Mouse (Mus musculus): ENCODE data around the gene Cmc1.

The Cmc1 gene

DNA sequence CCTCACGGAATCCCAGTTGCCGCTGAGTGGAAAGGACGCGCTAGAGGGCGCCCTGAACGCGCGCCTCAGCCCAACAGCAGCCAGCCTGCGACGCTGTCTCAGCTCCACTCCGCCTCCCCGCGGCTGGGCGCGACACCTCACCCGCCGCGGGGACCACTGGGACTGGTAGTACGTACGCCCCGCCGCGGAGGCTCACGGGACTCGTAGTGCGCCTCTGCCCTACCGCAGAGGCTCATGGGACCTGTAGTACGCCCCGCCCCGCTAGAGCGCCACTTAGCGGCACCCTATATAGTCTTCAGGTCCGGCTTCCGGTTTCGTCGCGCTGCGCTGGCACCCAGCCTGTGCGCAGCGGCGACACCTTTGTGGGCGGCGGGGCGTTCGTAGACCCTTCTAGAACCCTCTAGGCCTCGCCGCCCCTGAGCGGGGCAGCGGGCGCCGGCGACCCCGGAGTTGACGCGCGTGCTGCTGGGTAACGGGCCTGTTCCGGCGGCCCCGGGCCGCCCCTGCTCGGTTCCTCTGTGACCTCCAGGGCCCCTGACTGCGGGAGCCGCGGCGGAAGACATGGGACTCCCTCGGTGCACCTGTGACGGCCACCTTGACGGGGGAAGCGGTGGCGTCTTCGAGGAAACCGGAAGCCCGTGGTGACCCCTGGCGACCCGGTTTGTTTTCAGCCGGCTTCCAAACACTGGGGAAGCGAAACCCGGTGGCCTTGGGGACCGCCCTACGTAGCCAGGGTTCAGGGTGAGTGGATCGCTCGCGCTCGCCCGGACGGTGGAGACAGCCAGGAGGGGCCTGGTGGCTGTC is 109.6 kb downstream of the Cmc1 start, which contains the start of gene Azi2:
Gene Azi2, plus strand, starts transcription at position 282 of the 804 bp plus-strand sequence.
- peak; percentile 54 for DNase-seq (ENCODE audit: extremely low read depth, low read depth, low spot score)

DNA sequence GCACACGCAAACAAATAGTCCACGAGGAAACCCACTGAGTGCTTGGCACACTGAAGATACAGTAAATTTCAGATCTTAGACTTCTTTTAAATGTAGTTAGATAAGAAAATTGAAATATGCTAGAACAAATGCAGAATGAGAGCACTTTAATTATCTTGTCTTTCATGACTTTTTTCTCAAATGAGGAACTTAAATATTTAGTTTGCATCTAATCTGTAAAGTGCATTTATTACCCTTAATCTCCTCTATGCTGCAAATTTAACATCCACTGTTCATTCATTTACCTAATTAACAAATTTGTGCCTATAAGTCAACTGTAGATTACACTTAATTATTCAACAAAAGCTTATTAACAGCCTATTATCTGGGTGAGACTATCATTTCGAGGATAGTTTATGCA is 115.0 kb downstream of the Cmc1 start:
- DNase-seq (ENCODE audit: extremely low read depth, low read depth, low spot score), result no peak

GRCm38 (mm10) chr9:118031694-118032093 is 118.3 kb downstream of the Cmc1 start:
- DNase-seq (ENCODE audit: extremely low read depth, low read depth, low spot score), result no peak

DNA sequence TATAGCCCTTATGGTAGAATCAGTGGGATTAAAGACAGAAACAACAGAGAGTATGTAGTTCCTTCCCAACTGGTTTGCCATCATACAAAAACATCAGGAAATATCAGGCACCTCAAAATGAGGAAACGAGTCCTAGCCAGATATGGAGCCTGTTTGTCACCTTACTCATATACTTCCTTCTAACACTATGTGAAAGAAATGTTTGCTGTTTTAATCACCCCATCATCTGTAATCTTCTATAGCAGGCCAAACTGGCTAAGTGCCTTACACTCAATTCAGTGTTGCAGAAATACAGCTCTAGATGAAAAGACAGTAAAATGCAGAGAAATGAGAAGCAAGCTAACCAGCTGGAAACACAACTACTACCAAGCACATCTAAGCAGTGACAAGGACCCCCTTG is 119.7 kb downstream of the Cmc1 start:
- DNase-seq (ENCODE audit: extremely low read depth, low read depth, low spot score), result no peak

- no peak for DNase-seq (ENCODE audit: extremely low read depth, low read depth, low spot score)
Observed at GRCm38 (mm10) chr9:118029490-118029889, 120.5 kb downstream of the Cmc1 start.

- DNase-seq (ENCODE audit: extremely low read depth, low read depth, low spot score), result no peak
Observed at GRCm38 (mm10) chr9:118024966-118025365, 125.0 kb downstream of the Cmc1 start.

All from fat pad, adult 2 months (tissue).